Mouse (Mus musculus) heart, postnatal 36 days (tissue): ENCODE data around the gene Mrtfa. TPM values are rescaled to one million over a fixed set of nuclear protein-coding genes. Genes with fewer than 3 reads are reported as not detected.

ENCODE experiments used
- DNase-seq, 2 experiments: peaks; one replicate each; pipeline ENCODE4 v3.0.0; 2021 to 2022
- intact Hi-C: fragments of 180-260 bp; cut with DNase I; formaldehyde crosslinking; loops from one replicate; pipeline ENCODE4 v1.15.1; 2025
- total RNA-seq, 2 experiments: library from RNA; stranded (reverse); gene quantifications; 2 replicates each; pipeline ENCODE4 v1.2.3; 2021

The Mrtfa gene
- total RNA-seq, 2 experiments from 2014 or later = 8.0 to 11.1 TPM

GRCm38 (mm10) chr15:81007339-81007738 lies 183.2 kb downstream of the Mrtfa start:
- intact Hi-C loops = no loop called here
- no peak for DNase-seq

GRCm38 (mm10) chr15:81006127-81006735 lies 184.3 kb downstream of the Mrtfa start:
- intact Hi-C loops = no loop called here
- no peak for DNase-seq

- DNase-seq = no peak
- intact Hi-C loops = no loop called here
Measured at GRCm38 (mm10) chr15:81000419-81001138, 190.0 kb downstream of the Mrtfa start.

GRCm38 (mm10) chr15:80997077-80997476 lies 193.5 kb downstream of the Mrtfa start:
- DNase-seq = no peak
- intact Hi-C loops = no loop called here

- intact Hi-C loops = no loop called here
- DNase-seq = no peak
Measured at GRCm38 (mm10) chr15:80996090-80996835, 194.3 kb downstream of the Mrtfa start.

- intact Hi-C loops = no loop called here
- DNase-seq = no peak
Measured at GRCm38 (mm10) chr15:80994959-80995358, 195.6 kb downstream of the Mrtfa start.

- intact Hi-C loops = no loop called here
- DNase-seq = no peak
Measured at GRCm38 (mm10) chr15:80989712-80990111, 200.8 kb downstream of the Mrtfa start.

- intact Hi-C loops = no loop called here
- no peak for DNase-seq
Measured at GRCm38 (mm10) chr15:80988331-80988730, 202.2 kb downstream of the Mrtfa start.

GRCm38 (mm10) chr15:80983264-80983663 lies 207.3 kb downstream of the Mrtfa start:
- intact Hi-C loops = no loop called here
- DNase-seq = no peak

GRCm38 (mm10) chr15:80981176-80981575 lies 209.4 kb downstream of the Mrtfa start:
- no peak for DNase-seq
- intact Hi-C loops = no loop called here

- DNase-seq = no peak
- intact Hi-C loops = no loop called here
Measured at GRCm38 (mm10) chr15:80979611-80980010, 210.9 kb downstream of the Mrtfa start.

GRCm38 (mm10) chr15:80977620-80978334 lies 212.8 kb downstream of the Mrtfa start, which contains the start of gene Sgsm3:
Gene Sgsm3, plus strand, starts transcription at chr15:80977765.
- intact Hi-C loops = no loop called here
- peak; percentile 85 to 86 for DNase-seq

GRCm38 (mm10) chr15:80975666-80976065 lies 214.9 kb downstream of the Mrtfa start:
- intact Hi-C loops = no loop called here
- DNase-seq = no peak

- intact Hi-C loops = no loop called here
- no peak for DNase-seq
Measured at GRCm38 (mm10) chr15:80974311-80974710, 216.2 kb downstream of the Mrtfa start.

- intact Hi-C loops = no loop called here
- DNase-seq = no peak
Measured at GRCm38 (mm10) chr15:80969371-80969770, 221.2 kb downstream of the Mrtfa start.

Other genes starting within 250 kb of the Mrtfa start
- gene Adsl, start 242.3 kb downstream of the Mrtfa start, total RNA-seq = 10 to 100 TPM; 86.9 to 92.6 TPM
- 10 to 100 TPM; 10.7 to 11.2 TPM for gene Sgsm3, start 213.0 kb downstream of the Mrtfa start, total RNA-seq
- not detected for gene Mchr1, start 44.7 kb upstream of the Mrtfa start, total RNA-seq
- 10 to 100 TPM; 15.7 to 18.0 TPM for gene Slc25a17, start 170.1 kb upstream of the Mrtfa start, total RNA-seq
- gene St13, start 209.3 kb upstream of the Mrtfa start, total RNA-seq = 10 to 100 TPM; 98.6 to 99.5 TPM
- gene Xpnpep3, start 209.4 kb upstream of the Mrtfa start, total RNA-seq = 10 to 100 TPM; 13.3 TPM
- not detected for gene Dnajb7, start 217.5 kb upstream of the Mrtfa start, total RNA-seq